ENCODE assay signal across 7 mouse cellular contexts in genomic region chr19:18712866-18713300, GRCm38 (mm10). TPM values are rescaled to one million over a fixed set of nuclear protein-coding genes. Genes with fewer than 3 reads are reported as not detected.
A peak's percentile ranks its signal among the peaks of the same experiment; 100 is the strongest.
DNase-seq lines count a peak whose midpoint lies in the region; ATAC-seq lines count a peak whose summit lies in the region.

D030056L22Rik (plus strand) TSS chr19:18713193.

- peak within 1 kb of the TSS; percentile 92 for H3K9ac ChIP-seq in embryonic facial prominence, embryonic 11.5 days (replicated peaks; ENCODE audit: low read length)
- H3K9ac ChIP-seq in limb, embryonic 11.5 days (ENCODE audit: low read length): peak within 1 kb of the TSS; percentile 90
- H3K9ac ChIP-seq in midbrain, embryonic 14.5 days (replicated peaks; ENCODE audit: low read length): peak within 1 kb of the TSS; percentile 76

- peak; percentile 99 for DNase-seq in adrenal gland, postnatal 14 days
- peak; percentile 97 for DNase-seq in embryonic facial prominence, embryonic 11.5 days (ENCODE audit: low spot score)
- peak; percentile 100 for DNase-seq in heart, adult 11 months
- DNase-seq in kidney, adult 18-20 months: peak; percentile 99
- peak; percentile 99 for DNase-seq in limb, embryonic 11.5 days (ENCODE audit: low spot score)
- peak; percentile 99 for DNase-seq in midbrain, embryonic 14.5 days
- DNase-seq in spleen, adult 18-20 months: peak; percentile 97 to 98

- H3K4me2 ChIP-seq in embryonic facial prominence, embryonic 11.5 days (ENCODE audit: low read depth, low read length): peak within 1 kb of the TSS; percentile 66
- peak within 1 kb of the TSS; percentile 49 for H3K4me2 ChIP-seq in limb, embryonic 11.5 days (ENCODE audit: low read depth, severe bottlenecking)
- H3K4me2 ChIP-seq in midbrain, embryonic 14.5 days (ENCODE audit: low read length): peak within 1 kb of the TSS; percentile 90

- H3K36me3 ChIP-seq in embryonic facial prominence, embryonic 11.5 days (replicated peaks; ENCODE audit: control insufficient read depth, insufficient read depth, low read depth, low read length): no peaks in the 10 kb centered on the region
- no peaks in the 10 kb centered on the region for H3K36me3 ChIP-seq in limb, embryonic 11.5 days (ENCODE audit: control insufficient read depth, insufficient read depth, low read length)
- no peaks in the 10 kb centered on the region for H3K36me3 ChIP-seq in midbrain, embryonic 14.5 days (ENCODE audit: control insufficient read depth, insufficient read depth, low read length)

- H3K27ac ChIP-seq in embryonic facial prominence, embryonic 11.5 days (replicated peaks; ENCODE audit: low read depth, low read length): peak within 1 kb of the TSS; percentile 44
- H3K27ac ChIP-seq in limb, embryonic 11.5 days (replicated peaks; ENCODE audit: low read depth, low read length): peak within 1 kb of the TSS; percentile 82
- peak within 1 kb of the TSS; percentile 94 for H3K27ac ChIP-seq in midbrain, embryonic 14.5 days (replicated peaks; ENCODE audit: low read depth, low read length)

- under 1% methylated on average over 48 of the region's 49 CpGs for WGBS in embryonic facial prominence, embryonic 11.5 days
- under 1% methylated on average over 48 of the region's 49 CpGs for WGBS in limb, embryonic 11.5 days
- under 1% methylated on average over 49 of the region's 49 CpGs for WGBS in midbrain, embryonic 14.5 days

- ATAC-seq in embryonic facial prominence, embryonic 11.5 days (replicated peaks; ENCODE audit: insufficient number of reproducible peaks, low FRiP score, low TSS enrichment, low read depth): peak; percentile 96
- peak; percentile 98 for ATAC-seq in limb, embryonic 11.5 days (ENCODE audit: insufficient number of reproducible peaks, low FRiP score, low TSS enrichment, low read depth)
- peak; percentile 99 for ATAC-seq in midbrain, embryonic 14.5 days (ENCODE audit: low FRiP score, low TSS enrichment)

- no peaks in the 10 kb centered on the region for H3K27me3 ChIP-seq in embryonic facial prominence, embryonic 11.5 days (ENCODE audit: control insufficient read depth, insufficient read depth, low read length)
- H3K27me3 ChIP-seq in limb, embryonic 11.5 days (ENCODE audit: control insufficient read depth, insufficient read depth, low read length): no peaks in the 10 kb centered on the region
- no peaks in the 10 kb centered on the region for H3K27me3 ChIP-seq in midbrain, embryonic 14.5 days (ENCODE audit: control insufficient read depth, insufficient read depth, low read length)

- H3K9me3 ChIP-seq in embryonic facial prominence, embryonic 11.5 days (replicated peaks; ENCODE audit: control insufficient read depth, low read length): no peaks in the 10 kb centered on the region
- H3K9me3 ChIP-seq in limb, embryonic 11.5 days (ENCODE audit: control insufficient read depth, low read length): no peaks in the 10 kb centered on the region
- H3K9me3 ChIP-seq in midbrain, embryonic 14.5 days (ENCODE audit: control insufficient read depth, low read length): no peaks in the 10 kb centered on the region

- H3K4me3 ChIP-seq in embryonic facial prominence, embryonic 11.5 days (ENCODE audit: low read depth, low read length): peak within 1 kb of the TSS; percentile 91
- H3K4me3 ChIP-seq in limb, embryonic 11.5 days (ENCODE audit: low read depth, low read length): peak within 1 kb of the TSS; percentile 84
- H3K4me3 ChIP-seq in midbrain, embryonic 14.5 days (replicated peaks; ENCODE audit: low read depth, low read length): peak within 1 kb of the TSS; percentile 80

- H3K4me1 ChIP-seq in embryonic facial prominence, embryonic 11.5 days (ENCODE audit: control insufficient read depth, insufficient read depth, low read length): no peaks in the 10 kb centered on the region
- H3K4me1 ChIP-seq in limb, embryonic 11.5 days (ENCODE audit: control insufficient read depth, insufficient read depth, low read length): peaks cover 8% of the 10 kb centered on the region; the same call in 1 of the 2 replicates
- peaks cover 14% of the 10 kb centered on the region for H3K4me1 ChIP-seq in midbrain, embryonic 14.5 days (ENCODE audit: control insufficient read depth, insufficient read depth, low read length)

RNA-seq across cellular contexts. Expression of gene D030056L22Rik, which starts in this region (rescaled TPM):
- 11.0 and 13.9 TPM in 2 replicates for total RNA-seq in adrenal gland, postnatal 14 days (2021)
- polyA plus RNA-seq in embryonic facial prominence, embryonic 11.5 days (2014; fragmentation: Nextera tagmentation; extraction: Ambion mirVana): 55.7 and 59.2 TPM in 2 replicates
- polyA plus RNA-seq in limb, embryonic 11.5 days (2014; fragmentation: Nextera tagmentation; extraction: Ambion mirVana): 38.5 and 38.7 TPM in 2 replicates
- polyA plus RNA-seq in midbrain, embryonic 14.5 days (2014; fragmentation: Nextera tagmentation; extraction: Ambion mirVana): 66.5 and 68.7 TPM in 2 replicates

Comparison
In these comparisons a context has a peak if more than half of its experiments do, and no peak if none do; other contexts are left out.
1. Peak in every context shown above with its lines: DNase-seq, ATAC-seq, H3K4me3 ChIP-seq and H3K27ac ChIP-seq.
2. H3K27ac ChIP-seq: peak in every context shown above with its lines; median percentile 94 in midbrain, embryonic 14.5 days; 82 in limb, embryonic 11.5 days; 44 in embryonic facial prominence, embryonic 11.5 days.